Mouse (Mus musculus): ENCODE measurements around the gene Btbd9. TPM values are rescaled to one million over a fixed set of nuclear protein-coding genes. Genes with fewer than 3 reads are reported as not detected.
A peak's percentile ranks its signal among the peaks of the same experiment; 100 is the strongest.

Btbd9 gene
- total and polyA plus RNA-seq, 2 experiments: 12.7 to 12.8 TPM

GRCm38 (mm10) chr17:30406002-30406401 lies 170.3 kb downstream of the Btbd9 start:
- Histone ChIP-seq H3K79me2 (ENCODE audit: control insufficient read depth, insufficient read depth, low read length) (no peaks in the 10 kb centered on the region), H3K27me3 (ENCODE audit: control insufficient read depth, insufficient read depth, low read length) (no peaks in the 10 kb centered on the region), H3K36me3 (ENCODE audit: control insufficient read depth, insufficient read depth, low read length) (no peaks in the 10 kb centered on the region), H3K4me3 (ENCODE audit: insufficient read depth, low read depth, low read length) (no peak overlapping the region), H3K9ac (ENCODE audit: low read depth, low read length) (no peak overlapping the region), H3K4me1 (ENCODE audit: control insufficient read depth, insufficient read depth, low read length) (no peaks in the 10 kb centered on the region), H3K27ac (replicated peaks; ENCODE audit: insufficient read depth, low read depth, low read length) (no peak overlapping the region)
- DNase-seq (ENCODE audit: extremely low read depth, low read depth, low spot score): no peak
- TF ChIP-seq CTCF (IDR thresholded peaks at IDR 0.05; ENCODE audit: low read depth, low read length) (no peak; the same call in 1 of the 2 replicates), POLR2A (IDR thresholded peaks at IDR 0.05; ENCODE audit: extremely low read depth, insufficient read depth, low read length) (no peak)
- 95% methylated on average over 7 of the region's 7 CpGs for WGBS

- H3K27me3 ChIP-seq (ENCODE audit: control insufficient read depth, insufficient read depth, low read length): no peaks in the 10 kb centered on the region
- DNase-seq (ENCODE audit: extremely low read depth, low read depth, low spot score): no peak
- no peak overlapping the region for H3K9ac ChIP-seq (ENCODE audit: low read depth, low read length)
- no peaks in the 10 kb centered on the region for H3K79me2 ChIP-seq (ENCODE audit: control insufficient read depth, insufficient read depth, low read length)
- no peak overlapping the region for H3K27ac ChIP-seq (replicated peaks; ENCODE audit: insufficient read depth, low read depth, low read length)
- WGBS: 93% methylated on average over 3 of the region's 3 CpGs
- no peak for TF ChIP-seq POLR2A (IDR thresholded peaks at IDR 0.05; ENCODE audit: extremely low read depth, insufficient read depth, low read length)
- no peak for TF ChIP-seq CTCF (IDR thresholded peaks at IDR 0.05; ENCODE audit: low read depth, low read length)
- no peaks in the 10 kb centered on the region for H3K36me3 ChIP-seq (ENCODE audit: control insufficient read depth, insufficient read depth, low read length)
- no peaks in the 10 kb centered on the region for H3K4me1 ChIP-seq (ENCODE audit: control insufficient read depth, insufficient read depth, low read length)
- H3K4me3 ChIP-seq (ENCODE audit: insufficient read depth, low read depth, low read length): no peak overlapping the region
These were observed 173.4 kb downstream of the Btbd9 start for GRCm38 (mm10) chr17:30402871-30403270.

GRCm38 (mm10) chr17:30395261-30395660 lies 181.0 kb downstream of the Btbd9 start:
- H3K4me1 ChIP-seq (ENCODE audit: control insufficient read depth, insufficient read depth, low read length): peaks cover 4% of the 10 kb centered on the region; the same call in 1 of the 2 replicates
- H3K36me3 ChIP-seq (ENCODE audit: control insufficient read depth, insufficient read depth, low read length): no peaks in the 10 kb centered on the region
- H3K79me2 ChIP-seq (ENCODE audit: control insufficient read depth, insufficient read depth, low read length): no peaks in the 10 kb centered on the region
- no peak overlapping the region for H3K4me3 ChIP-seq (ENCODE audit: insufficient read depth, low read depth, low read length)
- 77% methylated on average over 4 of the region's 4 CpGs for WGBS
- TF ChIP-seq POLR2A (IDR thresholded peaks at IDR 0.05; ENCODE audit: extremely low read depth, insufficient read depth, low read length): no peak
- TF ChIP-seq CTCF (IDR thresholded peaks at IDR 0.05; ENCODE audit: low read depth, low read length): no peak
- H3K9ac ChIP-seq (ENCODE audit: low read depth, low read length): no peak overlapping the region
- DNase-seq (ENCODE audit: extremely low read depth, low read depth, low spot score): no peak
- H3K27me3 ChIP-seq (ENCODE audit: control insufficient read depth, insufficient read depth, low read length): no peaks in the 10 kb centered on the region
- H3K27ac ChIP-seq (replicated peaks; ENCODE audit: insufficient read depth, low read depth, low read length): no peak overlapping the region

- no peak for DNase-seq (ENCODE audit: extremely low read depth, low read depth, low spot score)
- no peak overlapping the region for H3K9ac ChIP-seq (ENCODE audit: low read depth, low read length)
- no peak overlapping the region for H3K4me3 ChIP-seq (ENCODE audit: insufficient read depth, low read depth, low read length)
- TF ChIP-seq POLR2A (IDR thresholded peaks at IDR 0.05; ENCODE audit: extremely low read depth, insufficient read depth, low read length) (no peak), CTCF (IDR thresholded peaks at IDR 0.05; ENCODE audit: low read depth, low read length) (no peak)
- no peak overlapping the region for H3K27ac ChIP-seq (replicated peaks; ENCODE audit: insufficient read depth, low read depth, low read length)
- WGBS: 25% methylated on average over 4 of the region's 4 CpGs
- peaks cover 2% of the 10 kb centered on the region; the same call in 1 of the 2 replicates for H3K4me1 ChIP-seq (ENCODE audit: control insufficient read depth, insufficient read depth, low read length)
- no peaks in the 10 kb centered on the region for H3K36me3 ChIP-seq (ENCODE audit: control insufficient read depth, insufficient read depth, low read length)
- no peaks in the 10 kb centered on the region for H3K27me3 ChIP-seq (ENCODE audit: control insufficient read depth, insufficient read depth, low read length)
- no peaks in the 10 kb centered on the region for H3K79me2 ChIP-seq (ENCODE audit: control insufficient read depth, insufficient read depth, low read length)
These were observed 184.3 kb downstream of the Btbd9 start for GRCm38 (mm10) chr17:30392031-30392430.

- TF ChIP-seq POLR2A (IDR thresholded peaks at IDR 0.05; ENCODE audit: extremely low read depth, insufficient read depth, low read length) (no peak), CTCF (IDR thresholded peaks at IDR 0.05; ENCODE audit: low read depth, low read length) (no peak)
These were observed 185.1 kb downstream of the Btbd9 start for GRCm38 (mm10) chr17:30391220-30391619.

GRCm38 (mm10) chr17:30389686-30390085 lies 186.6 kb downstream of the Btbd9 start:
- DNase-seq (ENCODE audit: extremely low read depth, low read depth, low spot score): peak; percentile 41

More at GRCm38 (mm10) chr17:30391220-30391619, 185.1 kb downstream of the Btbd9 start:
- Histone ChIP-seq H3K4me1 (ENCODE audit: control insufficient read depth, insufficient read depth, low read length) (peaks cover 2% of the 10 kb centered on the region; the same call in 1 of the 2 replicates), H3K27me3 (ENCODE audit: control insufficient read depth, insufficient read depth, low read length) (no peaks in the 10 kb centered on the region), H3K36me3 (ENCODE audit: control insufficient read depth, insufficient read depth, low read length) (no peaks in the 10 kb centered on the region), H3K79me2 (ENCODE audit: control insufficient read depth, insufficient read depth, low read length) (no peaks in the 10 kb centered on the region), H3K27ac (replicated peaks; ENCODE audit: insufficient read depth, low read depth, low read length) (no peak overlapping the region), H3K9ac (ENCODE audit: low read depth, low read length) (no peak overlapping the region), H3K4me3 (ENCODE audit: insufficient read depth, low read depth, low read length) (no peak overlapping the region)
- WGBS: 83% methylated on average over 1 of the region's 1 CpGs
- DNase-seq (ENCODE audit: extremely low read depth, low read depth, low spot score): no peak

More at GRCm38 (mm10) chr17:30389686-30390085, 186.6 kb downstream of the Btbd9 start:
- Histone ChIP-seq H3K4me3 (ENCODE audit: insufficient read depth, low read depth, low read length) (no peak overlapping the region), H3K79me2 (ENCODE audit: control insufficient read depth, insufficient read depth, low read length) (no peaks in the 10 kb centered on the region), H3K36me3 (ENCODE audit: control insufficient read depth, insufficient read depth, low read length) (no peaks in the 10 kb centered on the region), H3K4me1 (ENCODE audit: control insufficient read depth, insufficient read depth, low read length) (peaks cover 2% of the 10 kb centered on the region; the same call in 1 of the 2 replicates), H3K27ac (replicated peaks; ENCODE audit: insufficient read depth, low read depth, low read length) (no peak overlapping the region), H3K9ac (ENCODE audit: low read depth, low read length) (no peak overlapping the region), H3K27me3 (ENCODE audit: control insufficient read depth, insufficient read depth, low read length) (no peaks in the 10 kb centered on the region)
- TF ChIP-seq CTCF (IDR thresholded peaks at IDR 0.05; ENCODE audit: low read depth, low read length) (no peak), POLR2A (IDR thresholded peaks at IDR 0.05; ENCODE audit: extremely low read depth, insufficient read depth, low read length) (no peak)
